Mouse (Mus musculus) cerebral cortex, adult 2 months (tissue): ENCODE results near the gene Fam131b.

ENCODE experiments used
- WGBS: fragments of 180-500 bp; shearing (Covaris S2); methylation state at CpG from one replicate; pipeline ENCODE4 v1.1.7; 2018; 5-methylcytosine and 5-hydroxymethylcytosine counted together

Fam131b gene

DNA sequence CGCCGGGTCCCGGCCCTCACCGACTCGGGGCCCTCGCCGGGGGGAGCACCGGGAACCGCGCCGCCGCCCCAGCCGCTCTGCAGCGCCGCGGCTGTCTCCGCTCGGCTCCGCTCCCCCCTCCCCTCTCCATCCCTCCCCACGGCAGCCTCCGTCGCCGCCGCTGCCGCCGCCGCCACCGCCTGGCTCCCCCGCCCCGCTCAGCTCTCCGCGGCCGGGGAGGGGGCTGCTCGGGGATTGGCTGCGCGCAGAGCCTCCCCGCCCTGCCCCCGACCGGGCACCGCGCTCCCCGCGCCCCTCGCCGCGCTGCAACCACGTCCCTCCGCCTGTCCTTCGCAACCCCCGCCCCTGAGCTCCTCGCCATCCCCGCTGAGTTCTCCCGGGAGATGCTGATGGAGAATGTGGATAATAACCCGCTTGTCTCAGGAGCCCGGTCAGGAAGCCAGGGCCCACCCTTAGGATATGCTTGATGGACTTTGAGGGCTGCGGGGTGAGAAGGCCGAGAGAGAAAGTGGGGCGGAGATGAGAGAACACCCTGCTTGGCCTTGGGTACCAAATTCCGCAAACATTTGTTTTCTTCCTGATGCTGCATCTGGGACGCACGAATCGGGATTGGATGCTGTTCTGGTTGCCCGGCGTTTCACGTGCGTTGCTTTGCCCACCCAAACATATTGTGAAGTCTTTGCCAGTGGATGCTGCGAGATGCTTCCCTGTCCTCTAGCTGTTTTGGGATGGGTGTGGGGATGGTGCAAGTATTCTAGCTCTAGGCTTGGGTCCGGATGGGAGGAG, at the start of gene Fam131b:
Gene Fam131b (minus strand): TSS at position 162 of the 786 bp plus-strand sequence.
- WGBS = under 1% methylated on average over 50 of the region's 68 CpGs

DNA sequence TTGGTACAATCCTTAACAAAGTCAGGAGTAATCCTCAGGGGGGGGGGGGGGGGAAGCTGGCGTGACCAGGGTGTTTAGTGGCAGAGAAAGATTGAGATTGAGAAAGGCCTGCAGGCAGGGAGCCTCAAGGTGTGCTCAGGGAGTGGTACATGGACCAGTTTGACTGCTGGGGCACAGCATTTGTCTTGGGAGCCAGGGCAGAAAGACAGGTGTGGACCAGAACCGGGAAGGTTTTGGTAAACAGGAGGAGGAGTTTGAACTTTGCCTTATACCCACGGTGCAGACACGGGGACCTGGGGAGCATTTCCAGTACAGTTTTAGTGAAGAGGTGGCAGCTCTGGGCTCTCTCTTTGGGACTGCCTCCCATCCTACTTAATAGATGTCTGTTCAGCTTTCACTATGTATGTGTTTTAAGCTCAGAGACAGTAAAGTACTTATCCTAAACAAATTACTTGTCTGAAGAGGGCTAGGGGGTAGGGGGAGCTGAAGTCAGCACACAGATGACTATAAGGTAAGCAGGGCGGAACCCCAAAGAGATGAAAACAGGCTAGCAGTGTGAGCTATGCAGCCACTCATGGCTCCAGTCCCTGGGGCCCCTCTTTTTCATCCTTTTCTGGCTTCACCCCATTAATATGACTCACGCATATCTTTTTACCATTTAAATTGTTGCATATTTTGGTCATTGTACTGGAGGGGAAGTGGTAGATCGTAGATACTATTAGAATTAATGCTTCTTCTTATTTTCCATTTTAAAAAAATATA, 49.4 kb upstream of the Fam131b start:
- 48% methylated on average over 7 of the region's 7 CpGs for WGBS

DNA sequence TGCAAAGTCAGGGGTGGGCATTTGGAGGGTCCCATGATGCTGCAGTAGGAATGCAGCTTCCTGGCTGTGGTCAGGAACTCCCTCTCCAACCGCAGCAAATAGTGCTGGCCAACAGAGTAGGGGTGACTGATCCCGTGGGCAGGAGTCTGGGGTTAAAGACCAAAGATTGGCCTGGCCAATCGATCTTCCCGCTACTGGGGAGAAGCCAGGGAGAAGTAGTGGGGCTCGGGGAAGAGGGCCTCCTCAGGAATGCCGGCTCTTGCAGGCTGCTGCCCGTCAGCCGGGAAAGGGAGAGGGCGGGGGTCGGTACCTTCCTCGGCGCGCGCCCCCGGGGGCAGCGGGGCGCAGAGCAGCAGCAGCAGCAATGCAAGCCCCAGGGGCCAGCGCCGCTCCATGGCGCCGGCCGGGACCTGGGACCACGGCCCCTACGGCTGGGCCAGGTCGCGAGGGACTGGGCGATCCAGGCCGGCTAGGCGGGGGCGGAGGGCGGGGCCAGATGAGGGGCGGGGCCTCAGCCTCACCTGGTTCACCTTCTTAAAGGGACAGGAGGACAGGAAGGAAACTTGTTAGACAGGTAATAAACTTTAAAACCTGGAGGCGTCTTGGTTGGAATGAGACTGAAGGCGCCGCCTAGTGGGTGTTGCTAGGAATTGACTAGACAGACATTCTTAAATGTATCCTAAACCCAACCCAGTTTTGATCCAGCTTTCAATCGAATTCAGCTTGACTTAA, 48.5 kb upstream of the Fam131b start, which contains the start of gene Epha1:
Gene Epha1 (minus strand): TSS at position 453 of the 732 bp plus-strand sequence.
- WGBS = 1% methylated on average over 36 of the region's 36 CpGs

GRCm38 (mm10) chr6:42372421-42372815, 48.0 kb upstream of the Fam131b start:
- 56% methylated on average over 9 of the region's 9 CpGs for whole genome bisulfite sequencing

DNA sequence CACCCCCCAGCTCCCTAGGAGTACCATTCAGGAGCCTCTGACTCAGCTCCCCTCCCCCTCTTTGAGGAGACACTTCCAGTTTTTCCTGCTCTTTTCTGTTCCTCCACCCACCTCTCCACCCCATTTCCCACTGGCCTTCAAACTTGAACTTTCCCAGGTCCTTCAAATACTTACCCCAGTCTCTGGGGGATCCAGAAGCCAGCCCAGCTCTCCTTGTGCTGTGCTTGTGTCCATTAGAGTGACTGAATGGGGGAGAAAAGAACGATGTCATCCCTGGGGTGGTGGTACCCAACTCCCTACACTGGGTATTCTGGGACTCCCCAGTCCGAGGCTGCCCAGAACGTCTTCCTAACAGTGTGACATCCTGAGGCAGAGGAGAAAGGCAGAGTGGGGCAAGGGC, 47.6 kb upstream of the Fam131b start:
- 40% methylated on average over 3 of the region's 3 CpGs for WGBS

GRCm38 (mm10) chr6:42370630-42371363, 46.4 kb upstream of the Fam131b start:
- 76% methylated on average over 4 of the region's 4 CpGs for WGBS

DNA sequence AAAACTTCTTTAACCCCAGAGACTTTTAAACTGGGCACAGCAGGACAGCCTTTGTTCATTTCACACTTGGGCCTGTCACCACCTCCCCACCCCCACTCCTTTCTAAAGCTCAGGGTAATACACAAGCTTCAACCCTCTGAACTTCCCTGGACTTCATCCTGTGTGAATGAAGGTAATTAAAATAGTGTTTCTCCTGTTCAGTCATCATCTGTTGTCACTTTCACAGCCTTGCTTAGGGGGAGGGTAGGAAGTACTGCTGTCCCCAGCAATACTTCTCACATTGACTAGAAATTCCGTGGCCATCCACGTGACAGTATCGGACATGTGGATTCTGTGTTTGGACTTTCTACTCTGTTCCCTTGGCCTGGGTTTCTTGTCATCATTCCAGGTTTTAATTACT, 45.4 kb upstream of the Fam131b start:
- 32% methylated on average over 3 of the region's 3 CpGs for whole genome bisulfite sequencing

GRCm38 (mm10) chr6:42365215-42365614, 40.8 kb upstream of the Fam131b start:
- WGBS = 94% methylated on average over 6 of the region's 6 CpGs

DNA sequence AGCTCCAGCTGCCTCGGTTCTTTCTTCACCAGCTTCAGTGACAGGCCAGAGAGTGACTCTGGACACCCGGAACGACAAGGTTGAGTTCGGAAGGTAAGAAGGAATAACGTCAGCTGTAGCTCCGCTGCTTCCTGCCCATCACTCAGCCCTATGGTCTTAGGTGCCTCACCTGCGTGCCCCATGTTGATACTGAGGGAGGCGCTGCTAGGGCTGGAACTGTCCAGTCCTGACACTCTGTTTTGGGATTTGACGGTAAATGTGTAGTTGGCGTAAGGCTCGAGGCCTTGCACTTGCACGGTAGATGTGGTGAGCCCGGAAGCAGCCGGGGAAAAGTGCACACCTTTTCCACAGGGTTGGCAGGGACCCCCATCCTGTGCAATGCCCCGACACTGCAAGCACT, 40.2 kb upstream of the Fam131b start:
- 94% methylated on average over 15 of the region's 15 CpGs for WGBS

DNA sequence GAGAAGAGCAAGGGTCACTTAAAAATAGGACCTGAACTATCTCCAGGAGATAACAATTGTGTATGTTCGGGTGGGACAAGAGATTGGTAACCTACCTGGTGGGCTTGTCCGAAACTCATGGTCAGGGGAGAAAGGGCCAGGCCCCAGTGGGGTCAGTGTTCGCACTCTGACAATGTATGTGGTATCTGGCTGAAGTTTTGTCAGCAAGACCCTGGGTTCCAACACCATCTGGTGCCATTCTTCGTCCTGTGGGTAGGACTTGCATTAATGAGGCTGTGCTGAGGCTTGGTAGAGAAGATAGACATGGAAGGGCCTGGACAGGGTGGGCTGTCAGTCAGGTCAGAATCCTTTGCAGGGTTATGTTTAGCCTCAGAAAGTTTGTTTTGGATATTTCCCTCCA, 39.6 kb upstream of the Fam131b start:
- 86% methylated on average over 4 of the region's 4 CpGs for WGBS

- WGBS = 62% methylated on average over 3 of the region's 3 CpGs
Observed at GRCm38 (mm10) chr6:42362974-42363373, 38.5 kb upstream of the Fam131b start.

- WGBS = 91% methylated on average over 1 of the region's 1 CpGs
Observed at GRCm38 (mm10) chr6:42362497-42362896, 38.1 kb upstream of the Fam131b start.

DNA sequence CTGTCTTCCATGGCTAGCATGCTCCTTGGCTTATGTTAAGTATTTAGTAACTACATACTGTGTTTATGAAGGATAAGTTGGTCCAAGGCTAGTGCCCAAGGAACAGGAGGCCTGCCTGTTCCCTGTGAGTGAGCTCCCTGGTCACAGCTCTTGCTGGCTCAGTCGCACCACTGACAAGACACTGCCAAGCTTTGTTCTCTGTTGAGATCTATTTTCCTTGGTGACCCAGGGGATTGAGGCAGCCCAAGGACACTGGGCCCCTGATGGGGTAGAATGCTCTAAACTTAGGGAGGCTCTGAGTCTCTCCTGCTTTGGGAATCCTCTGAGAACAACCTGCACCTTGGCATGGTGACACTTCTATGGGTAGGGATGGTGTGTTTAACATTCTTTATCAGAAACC, 37.6 kb upstream of the Fam131b start:
- WGBS = 74% methylated on average over 1 of the region's 1 CpGs

DNA sequence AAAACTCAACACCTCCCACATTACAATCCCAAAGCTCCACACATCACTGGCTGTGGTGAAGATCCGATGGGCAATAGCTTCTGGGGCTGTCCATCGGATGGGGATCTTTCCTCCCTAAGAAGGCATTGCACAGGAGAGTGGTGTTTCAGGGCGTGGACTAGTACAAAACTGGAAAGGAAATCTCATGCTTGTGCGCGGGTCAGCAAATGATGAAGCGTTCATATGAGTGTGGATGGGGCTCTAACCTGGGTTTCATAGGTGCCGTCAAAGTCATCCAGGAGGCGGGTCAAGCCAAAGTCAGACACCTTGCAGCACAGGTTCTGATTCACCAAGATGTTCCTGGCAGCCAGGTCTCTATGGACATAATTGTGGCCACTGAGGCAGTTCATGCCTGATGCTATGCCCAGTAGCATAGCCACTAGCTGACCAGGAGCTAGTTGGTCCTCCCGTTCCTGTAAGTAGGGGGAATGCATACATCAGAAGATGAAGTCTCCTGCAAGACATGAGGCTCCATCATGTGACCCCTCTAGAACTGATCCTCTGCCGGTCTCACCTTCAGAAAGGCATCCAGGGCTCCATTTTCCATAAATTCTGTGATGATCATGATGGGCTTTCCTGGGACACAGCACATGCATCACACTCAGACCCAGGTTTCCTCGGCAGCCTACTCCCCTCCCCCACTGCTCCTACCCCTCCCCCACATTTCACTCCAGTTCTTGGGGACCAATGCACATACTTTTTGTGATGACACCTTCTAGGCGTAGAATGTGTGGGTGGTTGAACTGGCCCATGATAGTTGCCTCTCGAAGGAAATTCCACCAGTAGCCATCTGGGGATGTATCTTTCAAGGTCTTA, 36.8 kb upstream of the Fam131b start:
- WGBS = 86% methylated on average over 13 of the region's 13 CpGs

DNA sequence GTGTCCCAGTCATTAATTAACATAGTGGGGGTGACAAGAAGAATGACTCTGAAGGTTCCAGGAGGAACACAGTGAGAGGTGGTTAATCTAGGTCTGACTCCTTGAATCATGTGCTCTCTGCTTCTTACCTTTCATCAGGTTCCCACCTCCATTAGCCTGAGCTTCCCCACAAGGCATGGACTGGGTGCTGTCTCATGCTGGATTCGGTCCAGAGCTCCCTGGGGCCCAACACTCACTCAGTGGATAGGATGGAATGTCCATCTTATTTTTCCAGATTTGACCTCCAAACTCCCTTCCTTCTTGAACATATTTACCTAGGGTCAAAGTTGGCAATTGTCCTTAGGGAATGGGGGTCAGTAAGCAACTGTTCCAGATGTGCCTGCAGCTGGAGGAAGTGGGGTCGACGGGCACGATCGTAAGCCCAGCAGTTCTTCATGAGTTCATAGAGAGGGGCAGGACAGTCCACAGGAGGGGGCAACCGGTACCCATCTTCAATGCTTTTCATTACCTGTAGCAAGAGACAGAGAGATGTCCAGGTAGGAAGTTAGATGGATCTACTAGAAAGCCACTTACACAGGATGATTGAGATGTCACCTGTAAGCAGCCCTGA, 35.9 kb upstream of the Fam131b start:
- 85% methylated on average over 6 of the region's 6 CpGs for WGBS

- WGBS = 68% methylated on average over 9 of the region's 9 CpGs
Observed at GRCm38 (mm10) chr6:42359364-42360147, 35.1 kb upstream of the Fam131b start.

- 92% methylated on average over 12 of the region's 12 CpGs for WGBS
Observed at GRCm38 (mm10) chr6:42358901-42359300, 34.5 kb upstream of the Fam131b start.

DNA sequence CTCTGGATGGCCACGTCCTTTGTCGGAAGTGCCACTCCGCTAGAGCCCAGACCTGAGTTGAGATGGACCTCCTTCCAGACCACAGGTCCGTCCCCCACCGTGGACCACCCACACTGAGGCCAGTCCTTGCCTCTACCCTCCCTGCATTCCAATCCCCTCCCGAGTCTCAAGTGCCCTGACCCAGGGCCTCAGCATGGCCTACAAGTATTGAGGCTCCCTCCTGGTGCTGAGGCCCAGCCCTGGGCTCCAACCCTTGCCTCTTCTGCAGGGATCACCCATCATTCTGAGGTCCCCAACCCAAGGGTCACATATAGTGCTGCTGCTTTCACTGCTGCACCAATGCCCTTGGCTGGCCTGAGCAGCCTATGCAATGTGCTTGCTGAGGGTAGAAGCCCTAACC, 33.5 kb upstream of the Fam131b start:
- 85% methylated on average over 6 of the region's 6 CpGs for WGBS

- whole genome bisulfite sequencing = 94% methylated on average over 5 of the region's 5 CpGs
Observed at GRCm38 (mm10) chr6:42356913-42357312, 32.5 kb upstream of the Fam131b start.
